Mouse (Mus musculus): ENCODE results near the gene Sox12.

DNA sequence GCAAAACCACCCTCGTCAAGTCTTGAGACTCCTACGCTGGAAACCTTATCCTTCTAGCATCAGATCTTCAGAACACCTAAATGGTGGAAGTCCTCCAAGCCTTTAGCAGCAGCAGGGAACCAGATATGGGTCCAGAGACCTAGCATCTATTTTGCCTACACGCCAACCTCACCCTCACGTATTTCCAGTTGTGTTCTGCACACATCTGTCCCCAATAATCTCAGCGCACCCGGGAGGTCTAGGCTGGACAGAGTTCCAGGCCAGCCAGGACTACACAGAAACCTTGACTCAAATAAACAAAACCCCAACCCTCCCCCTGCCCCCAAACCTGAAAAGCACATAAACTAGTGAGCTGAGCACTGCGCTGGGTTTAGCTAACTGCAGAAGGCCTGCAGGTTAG lies 13.6 kb upstream of the Sox12 start:
- no peak for TF ChIP-seq CTCF (IDR thresholded peaks at IDR 0.05; ENCODE audit: extremely low read depth, insufficient read depth, low read length)
- no peak for TF ChIP-seq POLR2A (IDR thresholded peaks at IDR 0.05; ENCODE audit: extremely low read depth, insufficient read depth, low read length)

All from cortical plate, adult 2 months (tissue).